Mouse (Mus musculus) liver, embryonic 13.5 days (tissue): ENCODE data around the gene Exoc6b. TPM values are rescaled to one million over a fixed set of nuclear protein-coding genes. Genes with fewer than 3 reads are reported as not detected.
"Not testable (repeated sequence)": the region's sequence is repeated elsewhere in the genome, so short reads cannot be mapped to it uniquely, and the experiment has no call there.

Source experiments
- ATAC-seq: fragments of 200-750 bp; cut with Nextera tagmentation; 2 replicates; pipeline ENCODE4 v1.8.0; 2017; ENCODE audit warnings: low read depth, mild to moderate bottlenecking, moderate number of reproducible peaks, moderate library complexity
- DNase-seq: peaks from one replicate; pipeline ENCODE4 v3.0.0; 2022
- H3K27ac ChIP-seq: fragments of 300-500 bp; sonication (generic); 2 replicates; pipeline ENCODE4 v1.5.1; 2015; ENCODE audit warnings: moderate library complexity, mild to moderate bottlenecking, inconsistent platforms
- H3K27me3 ChIP-seq: fragments of 300-500 bp; sonication (generic); 2 replicates; pipeline ENCODE4 v1.6.1; 2015; ENCODE audit warnings: mild to moderate bottlenecking, inconsistent platforms
- H3K36me3 ChIP-seq: fragments of 300-500 bp; sonication (generic); 2 replicates; pipeline ENCODE4 v1.6.1; 2015; ENCODE audit warnings: mild to moderate bottlenecking, inconsistent platforms
- H3K4me1 ChIP-seq: fragments of 300-500 bp; sonication (generic); replicated peaks from 2 replicates; pipeline ENCODE4 v1.6.1; 2015; ENCODE audit warnings: inconsistent platforms
- H3K4me2 ChIP-seq: fragments of 300-500 bp; sonication (generic); 2 replicates; pipeline ENCODE4 v1.6.1; 2015; ENCODE audit warnings: inconsistent platforms, mild to moderate bottlenecking, moderate library complexity
- H3K4me3 ChIP-seq: fragments of 300-500 bp; sonication (generic); replicated peaks from 2 replicates; pipeline ENCODE4 v1.5.1; 2015; ENCODE audit warnings: mild to moderate bottlenecking, inconsistent platforms
- H3K9ac ChIP-seq: fragments of 300-500 bp; sonication (generic); 2 replicates; pipeline ENCODE4 v1.6.1; 2015; ENCODE audit warnings: mild to moderate bottlenecking, inconsistent platforms
- H3K9me3 ChIP-seq: fragments of 300-500 bp; sonication (generic); replicated peaks from 2 replicates; pipeline ENCODE4 v1.6.1; 2016; ENCODE audit warnings: inconsistent platforms
- WGBS: fragments of 180-500 bp; shearing (Covaris S2); methylation state at CpG from one replicate; pipeline ENCODE4 v1.1.7; 2015; ENCODE audit not compliant: insufficient replicate concordance; 5-methylcytosine and 5-hydroxymethylcytosine counted together
- polyA plus RNA-seq: library from polyadenylated mRNA; unstranded; fragments of >200 nt; fragmentation: Nextera tagmentation; extraction: Ambion mirVana; gene quantifications from 2 replicates; pipeline ENCODE4 v1.2.1, GENCODE M21; 2015

The Exoc6b gene
- 3.0 and 3.8 TPM in 2 replicates for polyA plus RNA-seq

- H3K4me3 ChIP-seq, result peak within 1 kb of the TSS; percentile 73
- H3K9me3 ChIP-seq, result no peaks in the 10 kb centered on the region
- DNase-seq (peak; percentile 69), ATAC-seq (peak; percentile 93)
- H3K27ac ChIP-seq, result no peak within 1 kb of the TSS; the same call in 1 of the 2 replicates
- H3K9ac ChIP-seq, result peak within 1 kb of the TSS; percentile 68
- H3K36me3 ChIP-seq, result no peaks in the 10 kb centered on the region
- H3K4me1 ChIP-seq, result peaks cover 11% of the 10 kb centered on the region; the same call in 1 of the 2 replicates
- peaks cover 16% of the 10 kb centered on the region for H3K27me3 ChIP-seq
- peak within 1 kb of the TSS; percentile 84 for H3K4me2 ChIP-seq
- WGBS, result under 1% methylated on average over 62 of the region's 63 CpGs
Measured at GRCm38 (mm10) chr6:85069023-85069985, at the start of gene Exoc6b. Gene Exoc6b, minus strand, starts transcription at chr6:85069513.

- not testable (repeated sequence) for H3K4me2 ChIP-seq, H3K36me3 ChIP-seq, H3K9me3 ChIP-seq, DNase-seq, H3K27me3 ChIP-seq, H3K9ac ChIP-seq, H3K4me3 ChIP-seq, H3K27ac ChIP-seq, H3K4me1 ChIP-seq, ATAC-seq
- WGBS, result 26% methylated on average over 11 of the region's 11 CpGs
Measured at GRCm38 (mm10) chr6:85117545-85118511, 48.5 kb upstream of the Exoc6b start.

- Histone ChIP-seq H3K27me3 (no peaks in the 10 kb centered on the region), H3K9ac (no peak overlapping the region), H3K9me3 (no peaks in the 10 kb centered on the region), H3K4me2 (no peak overlapping the region), H3K4me3 (no peak overlapping the region), H3K36me3 (no peaks in the 10 kb centered on the region), H3K4me1 (no peaks in the 10 kb centered on the region), H3K27ac (no peak overlapping the region)
- 66% methylated on average over 10 of the region's 10 CpGs for WGBS
- ATAC-seq (no peak), DNase-seq (no peak)
Measured at GRCm38 (mm10) chr6:85105033-85105615, 35.8 kb upstream of the Exoc6b start.

GRCm38 (mm10) chr6:85103321-85103720 lies 34.0 kb upstream of the Exoc6b start:
- H3K27me3 ChIP-seq, result no peaks in the 10 kb centered on the region
- H3K4me2 ChIP-seq, result no peak overlapping the region
- no peak overlapping the region for H3K4me3 ChIP-seq
- no peak overlapping the region for H3K27ac ChIP-seq
- no peaks in the 10 kb centered on the region for H3K4me1 ChIP-seq
- no peaks in the 10 kb centered on the region for H3K9me3 ChIP-seq
- no peaks in the 10 kb centered on the region for H3K36me3 ChIP-seq
- ATAC-seq, result no peak
- DNase-seq, result no peak
- no peak overlapping the region for H3K9ac ChIP-seq
- WGBS, result 73% methylated on average over 3 of the region's 3 CpGs

GRCm38 (mm10) chr6:85096441-85096840 lies 27.1 kb upstream of the Exoc6b start:
- 59% methylated on average over 2 of the region's 2 CpGs for WGBS
- Histone ChIP-seq H3K9me3 (no peaks in the 10 kb centered on the region), H3K4me2 (no peak overlapping the region), H3K27me3 (no peaks in the 10 kb centered on the region), H3K36me3 (no peaks in the 10 kb centered on the region), H3K4me3 (no peak overlapping the region), H3K27ac (no peak overlapping the region), H3K9ac (no peak overlapping the region), H3K4me1 (no peaks in the 10 kb centered on the region)
- no peak for DNase-seq
- ATAC-seq, result no peak

GRCm38 (mm10) chr6:85087425-85087824 lies 18.1 kb upstream of the Exoc6b start:
- no peak overlapping the region for H3K4me2 ChIP-seq
- H3K27me3 ChIP-seq, result no peaks in the 10 kb centered on the region
- 59% methylated on average over 4 of the region's 4 CpGs for WGBS

GRCm38 (mm10) chr6:85086645-85087044 lies 17.3 kb upstream of the Exoc6b start:
- no peaks in the 10 kb centered on the region for H3K36me3 ChIP-seq
- no peaks in the 10 kb centered on the region for H3K4me1 ChIP-seq
- 42% methylated on average over 3 of the region's 3 CpGs for WGBS
- H3K27ac ChIP-seq, result no peak overlapping the region
- H3K9me3 ChIP-seq, result no peaks in the 10 kb centered on the region
- no peaks in the 10 kb centered on the region for H3K27me3 ChIP-seq
- H3K9ac ChIP-seq, result no peak overlapping the region
- no peak overlapping the region for H3K4me3 ChIP-seq
- no peak for DNase-seq
- H3K4me2 ChIP-seq, result no peak overlapping the region
- ATAC-seq, result no peak

More at GRCm38 (mm10) chr6:85087425-85087824, 18.1 kb upstream of the Exoc6b start:
- ATAC-seq, result no peak
- Histone ChIP-seq H3K9ac (no peak overlapping the region), H3K36me3 (no peaks in the 10 kb centered on the region), H3K9me3 (no peaks in the 10 kb centered on the region), H3K4me1 (no peaks in the 10 kb centered on the region), H3K27ac (no peak overlapping the region), H3K4me3 (no peak overlapping the region)
- DNase-seq, result no peak

- H3K4me1 ChIP-seq, H3K27ac ChIP-seq, H3K4me3 ChIP-seq, H3K27me3 ChIP-seq, H3K4me2 ChIP-seq, DNase-seq, ATAC-seq, H3K9ac ChIP-seq, H3K36me3 ChIP-seq, H3K9me3 ChIP-seq: not testable (repeated sequence)
- 70% methylated on average over 29 of the region's 29 CpGs for WGBS
Measured at GRCm38 (mm10) chr6:85076179-85076720, 6.9 kb upstream of the Exoc6b start.

- no peak for DNase-seq
- no peaks in the 10 kb centered on the region for H3K27me3 ChIP-seq
- H3K9ac ChIP-seq, result no peak overlapping the region
- no peaks in the 10 kb centered on the region for H3K9me3 ChIP-seq
- H3K27ac ChIP-seq, result no peak overlapping the region
- no peaks in the 10 kb centered on the region for H3K36me3 ChIP-seq
- H3K4me2 ChIP-seq, result no peak overlapping the region
- ATAC-seq, result no peak
- WGBS, result 21% methylated on average over 2 of the region's 2 CpGs
- 0 out of 2 replicates have a peak, but pooled peaks cover 4% of the 10 kb centered on the region for H3K4me1 ChIP-seq
- no peak overlapping the region for H3K4me3 ChIP-seq
Measured at GRCm38 (mm10) chr6:85074996-85075395, 5.7 kb upstream of the Exoc6b start.

GRCm38 (mm10) chr6:85068322-85069022 lies 841 bp downstream of the Exoc6b start:
- Histone ChIP-seq H3K4me2 (peak overlapping the region; percentile 84), H3K4me3 (peak overlapping the region; percentile 73), H3K27me3 (peaks cover 16% of the 10 kb centered on the region), H3K4me1 (peaks cover 11% of the 10 kb centered on the region; the same call in 1 of the 2 replicates), H3K9ac (peak overlapping the region; percentile 68), H3K9me3 (no peaks in the 10 kb centered on the region), H3K36me3 (no peaks in the 10 kb centered on the region), H3K27ac (no peak overlapping the region; the same call in 1 of the 2 replicates)
- no peak for DNase-seq
- no peak for ATAC-seq
- WGBS, result 2% methylated on average over 17 of the region's 17 CpGs
